Mouse (Mus musculus): ENCODE measurements around the gene Nudt8. TPM values are rescaled to one million over a fixed set of nuclear protein-coding genes. Genes with fewer than 3 reads are reported as not detected.
"Not testable (repeated sequence)": the region's sequence is repeated elsewhere in the genome, so short reads cannot be mapped to it uniquely, and the experiment has no call there.

The Nudt8 gene
- polyA plus RNA-seq, 1 experiment from 2014 or later, result 28.2 TPM

GRCm38 (mm10) chr19:3966330-3967075 is 33.9 kb upstream of the Nudt8 start:
- no peak for ATAC-seq
- 69% methylated on average over 11 of the region's 11 CpGs for WGBS

GRCm38 (mm10) chr19:3967258-3967657 is 33.1 kb upstream of the Nudt8 start:
- ATAC-seq, result no peak
- H3K9ac ChIP-seq, result no peak overlapping the region
- WGBS, result 79% methylated on average over 3 of the region's 3 CpGs
- no peaks in the 10 kb centered on the region for H3K27me3 ChIP-seq
- no peak overlapping the region for H3K4me2 ChIP-seq
- H3K9me3 ChIP-seq (replicated peaks), result no peaks in the 10 kb centered on the region
- H3K27ac ChIP-seq, result no peak overlapping the region
- no peaks in the 10 kb centered on the region for H3K4me1 ChIP-seq
- H3K4me3 ChIP-seq, result no peak overlapping the region
- H3K36me3 ChIP-seq (ENCODE audit: poor library complexity, severe bottlenecking), result no peaks in the 10 kb centered on the region

More at GRCm38 (mm10) chr19:3966330-3967075, 33.9 kb upstream of the Nudt8 start:
- Histone ChIP-seq H3K4me3 (no peak overlapping the region), H3K9ac (no peak overlapping the region), H3K27ac (no peak overlapping the region), H3K9me3 (replicated peaks) (no peaks in the 10 kb centered on the region), H3K27me3 (no peaks in the 10 kb centered on the region), H3K4me2 (no peak overlapping the region), H3K4me1 (no peaks in the 10 kb centered on the region), H3K36me3 (ENCODE audit: poor library complexity, severe bottlenecking) (no peaks in the 10 kb centered on the region)

- no peak for ATAC-seq
- H3K36me3 ChIP-seq (ENCODE audit: poor library complexity, severe bottlenecking), result no peaks in the 10 kb centered on the region
- no peaks in the 10 kb centered on the region for H3K4me1 ChIP-seq
- no peak within 1 kb of the TSS for H3K4me3 ChIP-seq
- H3K4me2 ChIP-seq, result no peak within 1 kb of the TSS
- WGBS, result 64% methylated on average over 9 of the region's 9 CpGs
- H3K27me3 ChIP-seq, result no peaks in the 10 kb centered on the region
- H3K9me3 ChIP-seq (replicated peaks), result no peaks in the 10 kb centered on the region
- H3K27ac ChIP-seq, result no peak within 1 kb of the TSS
- H3K9ac ChIP-seq, result no peak within 1 kb of the TSS
Measured at GRCm38 (mm10) chr19:3972229-3972628, 28.2 kb upstream of the Nudt8 start, which contains the start of gene Aldh3b2. TSS of gene Aldh3b2 (plus strand) at chr19:3972328.

DNA sequence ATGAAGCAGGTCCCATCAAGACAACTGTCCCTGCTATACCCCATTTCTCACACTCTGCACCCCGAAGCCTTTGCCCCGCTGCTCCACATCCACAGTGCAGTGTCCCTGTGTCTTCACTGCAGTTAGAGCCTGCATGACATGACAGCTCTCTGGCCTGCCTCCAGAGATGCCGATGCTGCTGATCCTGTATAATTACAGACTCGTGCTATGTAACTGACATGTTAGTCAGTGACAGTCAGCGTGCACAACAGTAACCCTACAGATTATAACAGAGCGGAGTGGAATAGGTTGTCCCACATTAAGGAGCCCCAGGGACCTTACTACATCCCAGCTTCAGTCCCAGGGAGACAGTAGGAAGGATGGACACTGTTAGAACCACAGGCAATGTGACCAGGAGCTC is 25.8 kb upstream of the Nudt8 start:
- not testable (repeated sequence) for H3K27me3 ChIP-seq; H3K27ac ChIP-seq; ATAC-seq; H3K36me3 ChIP-seq (ENCODE audit: poor library complexity, severe bottlenecking); H3K4me3 ChIP-seq; H3K9me3 ChIP-seq (replicated peaks); H3K4me2 ChIP-seq; H3K4me1 ChIP-seq; H3K9ac ChIP-seq
- 69% methylated on average over 6 of the region's 6 CpGs for WGBS

- H3K27me3 ChIP-seq, result no peaks in the 10 kb centered on the region
- no peaks in the 10 kb centered on the region for H3K4me1 ChIP-seq
- H3K4me3 ChIP-seq, result no peak overlapping the region
- ATAC-seq, result no peak
- H3K9me3 ChIP-seq (replicated peaks), result no peaks in the 10 kb centered on the region
- no peak overlapping the region for H3K9ac ChIP-seq
- 74% methylated on average over 2 of the region's 2 CpGs for WGBS
- H3K36me3 ChIP-seq (ENCODE audit: poor library complexity, severe bottlenecking), result no peaks in the 10 kb centered on the region
- no peak overlapping the region for H3K4me2 ChIP-seq
- H3K27ac ChIP-seq, result no peak overlapping the region
Measured at GRCm38 (mm10) chr19:3975866-3976265, 24.5 kb upstream of the Nudt8 start.

DNA sequence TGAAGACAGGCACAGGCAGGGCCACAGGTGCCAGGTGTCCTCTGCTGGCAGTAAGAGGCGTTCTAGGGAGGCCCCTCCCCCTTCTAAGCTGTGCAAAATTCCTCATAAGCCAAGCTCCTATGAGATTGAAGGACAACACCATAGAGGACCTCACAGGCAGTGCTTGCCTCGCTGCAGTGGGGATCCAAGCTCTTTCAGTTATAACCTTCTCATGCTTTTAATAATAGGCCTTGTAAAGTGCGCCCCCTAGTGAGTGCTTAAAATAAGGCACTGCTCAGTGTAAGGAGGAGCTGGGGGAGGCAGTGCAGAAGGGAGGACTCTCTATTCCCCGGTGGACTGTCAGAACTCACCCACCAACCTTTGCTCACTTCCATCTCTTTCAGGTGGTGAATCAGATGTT is 20.1 kb upstream of the Nudt8 start:
- WGBS, result 14% methylated on average over 4 of the region's 4 CpGs
- no peak overlapping the region for H3K9ac ChIP-seq
- H3K9me3 ChIP-seq (replicated peaks), result no peaks in the 10 kb centered on the region
- H3K4me2 ChIP-seq, result no peak overlapping the region
- ATAC-seq, result peak; percentile 65
- H3K27me3 ChIP-seq, result no peaks in the 10 kb centered on the region
- no peak overlapping the region for H3K27ac ChIP-seq
- 0 out of 2 replicates have a peak, but pooled peaks cover 4% of the 10 kb centered on the region for H3K4me1 ChIP-seq
- no peaks in the 10 kb centered on the region for H3K36me3 ChIP-seq (ENCODE audit: poor library complexity, severe bottlenecking)
- H3K4me3 ChIP-seq, result no peak overlapping the region

GRCm38 (mm10) chr19:3980917-3981316 is 19.5 kb upstream of the Nudt8 start:
- Histone ChIP-seq H3K27ac (no peak overlapping the region), H3K9ac (no peak overlapping the region), H3K4me2 (no peak overlapping the region), H3K4me3 (no peak overlapping the region), H3K9me3 (replicated peaks) (no peaks in the 10 kb centered on the region), H3K36me3 (ENCODE audit: poor library complexity, severe bottlenecking) (no peaks in the 10 kb centered on the region), H3K27me3 (no peaks in the 10 kb centered on the region), H3K4me1 (0 out of 2 replicates have a peak, but pooled peaks cover 4% of the 10 kb centered on the region)
- ATAC-seq, result no peak
- 86% methylated on average over 9 of the region's 9 CpGs for WGBS

DNA sequence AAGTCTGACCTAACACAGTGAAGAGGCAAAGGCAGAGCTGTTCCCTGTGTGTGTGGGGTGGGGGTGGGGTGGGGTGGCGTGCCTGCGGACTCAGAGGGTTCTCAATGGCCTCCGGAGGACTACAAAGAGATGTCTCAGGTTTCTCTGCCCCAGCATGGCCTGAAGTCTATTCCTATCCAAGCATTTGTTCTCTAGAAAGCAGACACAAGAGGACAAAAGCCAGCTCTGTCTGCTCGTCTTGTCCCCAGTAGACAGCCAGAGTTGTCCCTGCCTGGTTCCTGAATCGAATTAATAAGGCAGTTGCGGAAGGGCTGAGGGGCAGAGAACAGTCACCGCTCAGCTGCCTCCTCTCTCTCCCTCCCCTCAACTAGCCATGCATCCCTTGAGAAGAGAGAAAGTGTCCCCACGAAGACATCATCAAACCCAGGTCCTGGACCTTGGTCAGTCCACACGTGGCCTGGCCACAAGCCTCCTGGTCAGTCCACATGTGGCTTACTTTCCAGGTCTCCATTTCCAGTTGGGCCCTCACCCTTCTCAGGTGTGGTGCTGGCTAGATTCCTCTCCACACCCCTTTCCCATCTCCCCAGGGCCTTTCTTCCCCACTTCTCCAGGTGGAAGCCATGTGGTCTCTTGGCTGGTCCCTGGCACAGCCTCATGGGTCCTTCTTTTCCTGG is 16.7 kb upstream of the Nudt8 start:
- WGBS, result 30% methylated on average over 9 of the region's 9 CpGs
- peaks cover 11% of the 10 kb centered on the region; the same call in 1 of the 2 replicates for H3K4me1 ChIP-seq
- H3K9ac ChIP-seq, result no peak overlapping the region
- H3K9me3 ChIP-seq (replicated peaks), result peaks cover 2% of the 10 kb centered on the region
- H3K27ac ChIP-seq, result no peak overlapping the region
- H3K36me3 ChIP-seq (ENCODE audit: poor library complexity, severe bottlenecking), result no peaks in the 10 kb centered on the region
- no peak for ATAC-seq
- H3K27me3 ChIP-seq, result no peaks in the 10 kb centered on the region
- no peak overlapping the region for H3K4me2 ChIP-seq
- no peak overlapping the region for H3K4me3 ChIP-seq

DNA sequence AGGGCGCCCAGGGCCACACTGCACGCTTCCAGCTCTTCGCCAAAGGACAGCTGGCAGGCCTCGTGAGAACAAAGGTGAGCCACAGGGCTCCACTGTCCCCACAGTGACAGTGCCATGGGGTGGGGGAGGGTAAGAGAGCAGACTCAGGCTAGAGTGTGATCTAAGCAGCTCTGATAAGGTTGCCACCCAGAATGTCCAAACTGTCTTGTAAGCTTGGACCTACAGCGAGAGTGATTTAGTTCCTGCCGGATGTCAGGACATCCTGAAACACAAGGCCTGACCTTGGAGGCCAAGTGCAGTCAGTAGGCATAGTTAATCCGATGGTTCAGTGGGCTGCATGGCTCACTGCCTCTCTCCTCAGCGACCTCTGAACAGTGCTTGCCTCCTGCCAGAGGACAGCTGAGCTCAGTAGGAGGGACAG is 15.1 kb upstream of the Nudt8 start:
- Histone ChIP-seq H3K4me2 (no peak overlapping the region), H3K9ac (no peak overlapping the region)
- ATAC-seq, result no peak

GRCm38 (mm10) chr19:3986334-3986733 is 14.0 kb upstream of the Nudt8 start, which contains the start of gene Acy3:
TSS of gene Acy3 (plus strand) at chr19:3986570.
- Histone ChIP-seq H3K9me3 (replicated peaks) (peaks cover 5% of the 10 kb centered on the region), H3K27ac (no peak within 1 kb of the TSS), H3K4me3 (no peak within 1 kb of the TSS), H3K36me3 (ENCODE audit: poor library complexity, severe bottlenecking) (no peaks in the 10 kb centered on the region), H3K27me3 (no peaks in the 10 kb centered on the region), H3K9ac (peak within 1 kb of the TSS; percentile 38; the same call in 1 of the 2 replicates), H3K4me1 (peaks cover 11% of the 10 kb centered on the region; the same call in 1 of the 2 replicates), H3K4me2 (no peak within 1 kb of the TSS)
- 13% methylated on average over 8 of the region's 8 CpGs for WGBS
- ATAC-seq, result no peak

More for the DNA sequence above, 15.1 kb upstream of the Nudt8 start:
- Histone ChIP-seq H3K36me3 (ENCODE audit: poor library complexity, severe bottlenecking) (no peaks in the 10 kb centered on the region), H3K27me3 (no peaks in the 10 kb centered on the region), H3K4me3 (no peak overlapping the region), H3K27ac (no peak overlapping the region), H3K4me1 (peaks cover 11% of the 10 kb centered on the region; the same call in 1 of the 2 replicates), H3K9me3 (replicated peaks) (peaks cover 5% of the 10 kb centered on the region)
- WGBS, result 25% methylated on average over 8 of the region's 8 CpGs

DNA sequence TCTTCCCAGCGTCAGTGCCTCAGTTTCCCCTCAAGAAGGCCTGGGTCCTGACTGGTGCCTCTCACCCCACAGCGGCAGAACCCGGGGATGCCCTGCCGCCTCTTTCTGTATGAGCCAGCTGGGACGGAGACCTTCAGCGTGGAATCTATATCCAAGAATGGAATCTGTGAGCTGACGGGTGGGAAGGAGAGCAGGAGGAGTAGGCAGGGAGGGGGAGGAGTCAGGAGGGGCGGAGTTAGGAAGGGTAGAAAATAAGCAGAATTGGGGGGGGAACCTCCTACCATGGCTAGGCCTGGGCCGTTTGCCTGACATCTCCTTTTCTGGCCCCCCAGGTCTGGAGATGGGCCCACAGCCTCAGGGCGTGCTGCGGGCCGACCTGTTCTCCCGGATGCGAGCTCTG is 12.3 kb upstream of the Nudt8 start:
- Histone ChIP-seq H3K27ac (no peak overlapping the region), H3K4me2 (no peak overlapping the region), H3K27me3 (0 out of 2 replicates have a peak, but pooled peaks cover 2% of the 10 kb centered on the region), H3K4me1 (peaks cover 11% of the 10 kb centered on the region; the same call in 1 of the 2 replicates), H3K9ac (no peak overlapping the region), H3K9me3 (replicated peaks) (peaks cover 5% of the 10 kb centered on the region), H3K36me3 (ENCODE audit: poor library complexity, severe bottlenecking) (no peaks in the 10 kb centered on the region), H3K4me3 (no peak overlapping the region)
- 87% methylated on average over 14 of the region's 14 CpGs for WGBS
- no peak for ATAC-seq

- 85% methylated on average over 4 of the region's 4 CpGs for WGBS
Measured at GRCm38 (mm10) chr19:3988750-3989149, 11.6 kb upstream of the Nudt8 start.

More at GRCm38 (mm10) chr19:3988750-3989149, 11.6 kb upstream of the Nudt8 start:
- no peak for ATAC-seq
- no peak overlapping the region for H3K4me3 ChIP-seq
- 0 out of 2 replicates have a peak, but pooled peaks cover 2% of the 10 kb centered on the region for H3K27me3 ChIP-seq
- H3K4me2 ChIP-seq, result no peak overlapping the region
- no peak overlapping the region for H3K9ac ChIP-seq
- H3K36me3 ChIP-seq (ENCODE audit: poor library complexity, severe bottlenecking), result no peaks in the 10 kb centered on the region
- H3K4me1 ChIP-seq, result peaks cover 11% of the 10 kb centered on the region; the same call in 1 of the 2 replicates
- H3K27ac ChIP-seq, result no peak overlapping the region
- H3K9me3 ChIP-seq (replicated peaks), result peaks cover 5% of the 10 kb centered on the region

Measured in forebrain, embryonic 13.5 days (tissue).